Comparison of ENCODE assay signal across 15 mouse cellular contexts in genomic region chr4:124607166-124607565, GRCm38 (mm10). TPM values are rescaled to one million over a fixed set of nuclear protein-coding genes. Genes with fewer than 3 reads are reported as not detected.
DNase-seq lines count a peak whose midpoint lies in the region; ATAC-seq and TF ChIP-seq lines count a peak whose summit lies in the region.
"Had no signal": no experiment of that assay in that cellular context is flagged by ENCODE, and none has a peak within 500 bp of the region (broad histone marks: within the 10 kb centered on the region; RNA-seq: fewer than 3 reads in every experiment).

No protein-coding gene starts in this region.

- no peak overlapping the region for H3K4me3 ChIP-seq in heart, embryonic 10.5 days
- H3K4me3 ChIP-seq in bone marrow, adult 2 months (replicated peaks; ENCODE audit: control insufficient read depth, low read depth, low read length): no peak overlapping the region
- H3K4me3 ChIP-seq in liver, embryonic 12.5 days: peak overlapping the region; percentile 36; the same call in 1 of the 2 replicates
- no peak overlapping the region for H3K4me3 ChIP-seq in neural tube, embryonic 15.5 days (replicated peaks)
- H3K4me3 ChIP-seq: embryonic facial prominence, embryonic 13.5 days had no signal

- peaks cover 23% of the 10 kb centered on the region for H3K4me1 ChIP-seq in heart, embryonic 10.5 days
- no peaks in the 10 kb centered on the region for H3K4me1 ChIP-seq in bone marrow, adult 2 months (ENCODE audit: control insufficient read depth, insufficient read depth, low read length)
- H3K4me1 ChIP-seq in liver, embryonic 12.5 days: peaks cover 74% of the 10 kb centered on the region
- peaks cover 4% of the 10 kb centered on the region; the same call in 1 of the 2 replicates for H3K4me1 ChIP-seq in neural tube, embryonic 15.5 days
- H3K4me1 ChIP-seq: embryonic facial prominence, embryonic 13.5 days had no signal

- no peaks in the 10 kb centered on the region for H3K9me3 ChIP-seq in heart, embryonic 10.5 days
- no peaks in the 10 kb centered on the region for H3K9me3 ChIP-seq in liver, embryonic 12.5 days (replicated peaks)
- H3K9me3 ChIP-seq in neural tube, embryonic 15.5 days (replicated peaks): no peaks in the 10 kb centered on the region
- H3K9me3 ChIP-seq: embryonic facial prominence, embryonic 13.5 days had no signal

- DNase-seq in heart, embryonic 10.5 days (ENCODE audit: low spot score): no peak
- no peak for DNase-seq in heart, postnatal 25 days (ENCODE audit: low spot score)
- DNase-seq in cerebellum, postnatal 25 days: peak; percentile 48 to 58
- no peak for DNase-seq in lung, postnatal 25 days (ENCODE audit: low spot score)
- DNase-seq in spleen, postnatal 36 days (ENCODE audit: low spot score in 2 of 2): no peak
- DNase-seq: adrenal gland, postnatal 25 days; thymus, postnatal 14 days had no signal

- TF ChIP-seq CTCF in bone marrow, adult 2 months (IDR thresholded peaks at IDR 0.05; ENCODE audit: control insufficient read depth, insufficient read depth, low read length): no peak

- peaks cover 55% of the 10 kb centered on the region for H3K27me3 ChIP-seq in heart, embryonic 10.5 days (ENCODE audit: insufficient read depth, poor library complexity, severe bottlenecking)
- H3K27me3 ChIP-seq in liver, embryonic 12.5 days (replicated peaks): peaks cover 43% of the 10 kb centered on the region
- H3K27me3 ChIP-seq in neural tube, embryonic 15.5 days (replicated peaks): peaks cover 54% of the 10 kb centered on the region

- ATAC-seq in liver, embryonic 12.5 days: no peak
- ATAC-seq in neural tube, embryonic 15.5 days (ENCODE audit: low FRiP score): no peak
- ATAC-seq: hindbrain, embryonic 16.5 days had no signal

- no peaks in the 10 kb centered on the region for H3K36me3 ChIP-seq in heart, embryonic 10.5 days
- H3K36me3 ChIP-seq in liver, embryonic 12.5 days: no peaks in the 10 kb centered on the region
- no peaks in the 10 kb centered on the region for H3K36me3 ChIP-seq in neural tube, embryonic 15.5 days
- H3K36me3 ChIP-seq: embryonic facial prominence, embryonic 13.5 days had no signal

- TF ChIP-seq POLR2A in bone marrow, adult 2 months (IDR thresholded peaks at IDR 0.05; ENCODE audit: borderline replicate concordance, control insufficient read depth, low read depth, low read length): no peak

- H3K27ac ChIP-seq in heart, embryonic 10.5 days: peak overlapping the region; percentile 73
- H3K27ac ChIP-seq in bone marrow, adult 2 months (ENCODE audit: control insufficient read depth, insufficient read depth, low read depth, low read length, poor library complexity): 0 out of 2 replicates have a peak overlapping the region, but pooled peaks have one; percentile 7
- peak overlapping the region; percentile 96 for H3K27ac ChIP-seq in liver, embryonic 12.5 days
- H3K27ac ChIP-seq in neural tube, embryonic 15.5 days (replicated peaks): no peak overlapping the region
- H3K27ac ChIP-seq: embryonic facial prominence, embryonic 13.5 days had no signal

- H3K9ac ChIP-seq in liver, embryonic 12.5 days: peak overlapping the region; percentile 69
- H3K9ac ChIP-seq in neural tube, embryonic 15.5 days (replicated peaks): no peak overlapping the region
- H3K9ac ChIP-seq: embryonic facial prominence, embryonic 13.5 days had no signal

- intact Hi-C loops in heart, postnatal 25 days (cut with DNase I): no loop called here

- H3K4me2 ChIP-seq in liver, embryonic 12.5 days: peak overlapping the region; percentile 76
- no peak overlapping the region for H3K4me2 ChIP-seq in neural tube, embryonic 15.5 days
- H3K4me2 ChIP-seq: embryonic facial prominence, embryonic 13.5 days had no signal

- 50% methylated on average over 8 of the region's 8 CpGs for WGBS in heart, embryonic 10.5 days
- 59% methylated on average over 8 of the region's 8 CpGs for WGBS in bone marrow, adult 2 months
- 50% methylated on average over 8 of the region's 8 CpGs for WGBS in liver, embryonic 12.5 days (ENCODE audit: insufficient replicate concordance)
- WGBS in neural tube, embryonic 15.5 days: 67% methylated on average over 8 of the region's 8 CpGs

RNA-seq across cellular contexts. Expression of gene 3100002H09Rik, which starts 3.4 kb away (rescaled TPM):
- polyA plus RNA-seq in heart, embryonic 10.5 days (2016; fragmentation: Nextera tagmentation; extraction: Ambion mirVana): 0.20 TPM in 1 of 2 replicates, not detected in the other
- not detected for total RNA-seq in heart, postnatal 25 days (2021)
- not detected in 2 replicates for polyA plus RNA-seq in bone marrow, adult 2 months (2011; ENCODE audit: insufficient read depth, insufficient read length, low replicate concordance, missing spikeins)
- not detected in 2 replicates for polyA plus RNA-seq in liver, embryonic 12.5 days (2016; fragmentation: Nextera tagmentation; extraction: Ambion mirVana)
- polyA plus RNA-seq in neural tube, embryonic 15.5 days (2015; fragmentation: Nextera tagmentation; extraction: Ambion mirVana): 0.28 and 0.42 TPM in 2 replicates
- total RNA-seq: adrenal gland, postnatal 25 days had no signal
- polyA plus RNA-seq: embryonic facial prominence, embryonic 13.5 days; heart, embryonic 11.5 days; large intestine, adult 2 months; lung, embryonic 16.5 days had no signal

RNA-seq across cellular contexts. Expression of gene Pou3f1, which starts 49.4 kb away (rescaled TPM):
- polyA plus RNA-seq in heart, embryonic 10.5 days (2016; fragmentation: Nextera tagmentation; extraction: Ambion mirVana): 0.10 and 0.35 TPM in 2 replicates
- total RNA-seq in heart, postnatal 25 days (2021): under 1 TPM; 0.08 to 0.14 TPM
- 1.1 and 2.9 TPM in 2 replicates for polyA plus RNA-seq in bone marrow, adult 2 months (2011; ENCODE audit: insufficient read depth, insufficient read length, low replicate concordance, missing spikeins)
- 0.02 and 0.22 TPM in 2 replicates for polyA plus RNA-seq in liver, embryonic 12.5 days (2016; fragmentation: Nextera tagmentation; extraction: Ambion mirVana)
- 4.7 and 6.8 TPM in 2 replicates for polyA plus RNA-seq in neural tube, embryonic 15.5 days (2015; fragmentation: Nextera tagmentation; extraction: Ambion mirVana)
- total RNA-seq: adrenal gland, postnatal 25 days had no signal

Comparison
In these comparisons a context has a peak if more than half of its experiments do, and no peak if none do; other contexts are left out.
1. DNase-seq: peak in cerebellum, postnatal 25 days (2 of 2); none in heart, embryonic 10.5 days (single experiment), heart, postnatal 25 days (single experiment), lung, postnatal 25 days (single experiment) and spleen, postnatal 36 days (0 of 2).